Mouse (Mus musculus): ENCODE measurements around the gene Bcl6.
A peak's percentile ranks its signal among the peaks of the same experiment; 100 is the strongest.

Bcl6 gene

DNA sequence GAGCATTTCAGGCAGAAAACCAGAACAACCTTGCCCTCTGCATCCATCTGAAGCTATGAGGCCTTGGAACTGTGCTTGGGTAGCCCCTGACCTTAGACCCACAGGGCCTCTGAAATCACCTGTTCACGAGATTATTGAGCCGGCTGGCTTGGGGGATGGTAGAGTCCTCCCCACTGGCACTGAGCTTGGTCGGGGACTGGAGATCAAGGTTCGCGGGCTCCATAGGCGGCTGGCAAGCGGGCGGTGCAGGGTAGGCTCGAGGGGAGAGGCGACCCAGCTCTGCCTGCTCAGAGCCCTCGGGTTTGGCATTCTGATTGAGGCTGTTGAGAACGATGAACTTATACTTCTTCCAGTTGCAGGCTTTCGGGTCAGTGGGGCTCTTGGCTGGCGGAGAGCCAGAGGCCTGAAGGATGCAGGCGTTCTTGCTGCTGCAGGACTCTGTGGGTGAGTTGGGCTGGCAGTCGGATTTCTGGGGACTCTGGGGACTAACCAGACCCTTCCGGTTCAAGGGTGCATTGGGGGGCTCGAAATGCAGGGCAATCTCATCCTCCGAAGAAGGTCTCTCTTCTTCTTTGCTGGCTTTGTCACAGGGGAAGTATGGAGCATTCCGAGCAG is 16.4 kb downstream of the Bcl6 start:
- no peak for DNase-seq

DNA sequence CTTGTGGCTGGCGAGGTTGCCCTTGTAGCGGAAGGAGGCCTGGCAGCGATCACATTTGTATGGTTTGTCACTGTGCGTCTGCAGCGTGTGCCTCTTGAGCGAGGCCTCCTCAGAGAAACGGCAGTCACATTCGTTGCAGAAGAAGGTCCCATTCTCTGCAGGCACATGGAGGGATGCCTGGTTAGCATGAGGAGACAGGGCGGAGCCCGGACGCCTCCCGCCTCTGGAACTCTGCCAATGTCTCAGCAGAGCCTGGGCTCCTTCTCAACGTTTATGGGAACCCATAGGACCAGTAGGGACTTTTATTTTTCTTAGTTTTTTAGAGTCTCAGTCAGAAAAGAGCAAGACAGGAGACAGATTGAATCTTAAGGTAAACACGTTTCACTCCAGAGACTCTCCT is 18.7 kb downstream of the Bcl6 start:
- DNase-seq: no peak

DNA sequence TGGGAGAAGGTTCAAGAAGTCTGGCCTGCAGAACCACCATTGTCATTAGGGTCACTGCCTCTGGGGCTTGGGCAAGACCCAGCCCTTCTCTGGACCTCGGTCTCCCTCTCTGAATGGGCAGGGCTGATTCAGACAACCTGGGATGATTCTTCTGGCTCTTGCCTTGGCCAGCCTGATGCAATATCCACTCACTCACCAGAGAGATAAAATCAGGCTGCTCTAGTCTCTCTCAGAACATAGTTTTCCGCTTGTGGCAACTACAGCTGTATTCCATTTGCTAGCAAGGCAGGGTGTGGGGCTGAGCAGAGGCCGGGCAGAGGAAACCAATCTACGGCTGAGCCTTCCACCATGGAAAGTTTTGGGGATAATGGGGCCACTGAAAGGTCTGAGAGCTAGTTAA is 19.8 kb downstream of the Bcl6 start:
- DNase-seq: no peak

DNA sequence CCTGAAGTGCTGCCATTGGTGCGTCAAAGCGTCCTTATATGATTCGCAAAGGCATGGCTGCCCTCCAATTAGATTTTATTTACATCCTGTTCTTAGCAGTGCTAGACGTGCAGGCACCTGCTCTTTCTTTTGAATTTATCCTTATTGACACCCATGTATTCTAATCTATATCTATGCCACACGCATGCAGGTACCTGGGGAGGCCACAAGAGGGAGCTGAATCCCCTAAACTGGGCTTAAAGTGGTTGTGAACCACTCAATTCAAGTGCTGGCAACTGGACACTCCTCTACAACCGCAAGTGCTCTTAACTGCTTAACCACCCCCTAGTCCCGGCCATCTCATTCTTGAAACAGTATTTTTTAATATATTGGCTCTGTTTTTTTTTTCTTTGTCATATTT is 21.4 kb downstream of the Bcl6 start:
- peak; percentile 75 for DNase-seq

DNA sequence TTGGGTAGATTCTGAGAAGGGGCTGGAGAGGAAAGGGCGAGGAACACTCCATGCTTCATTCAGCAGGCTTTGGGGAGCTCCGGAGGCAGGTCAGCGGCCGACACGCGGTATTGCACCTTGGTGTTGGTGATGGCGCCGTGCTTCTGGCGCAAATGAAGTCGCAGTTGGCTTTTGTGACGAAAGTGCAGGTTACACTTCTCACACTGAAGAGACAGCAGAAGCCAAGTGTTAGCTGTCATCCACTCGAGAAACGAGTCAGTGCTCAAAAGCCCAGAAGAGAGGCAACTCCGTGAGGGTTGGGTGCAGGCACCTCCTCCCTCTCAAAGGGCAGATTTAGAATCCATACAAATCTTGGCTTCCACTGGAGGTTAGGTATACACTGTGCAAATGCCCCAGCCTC is 22.6 kb downstream of the Bcl6 start:
- DNase-seq: no peak

DNA sequence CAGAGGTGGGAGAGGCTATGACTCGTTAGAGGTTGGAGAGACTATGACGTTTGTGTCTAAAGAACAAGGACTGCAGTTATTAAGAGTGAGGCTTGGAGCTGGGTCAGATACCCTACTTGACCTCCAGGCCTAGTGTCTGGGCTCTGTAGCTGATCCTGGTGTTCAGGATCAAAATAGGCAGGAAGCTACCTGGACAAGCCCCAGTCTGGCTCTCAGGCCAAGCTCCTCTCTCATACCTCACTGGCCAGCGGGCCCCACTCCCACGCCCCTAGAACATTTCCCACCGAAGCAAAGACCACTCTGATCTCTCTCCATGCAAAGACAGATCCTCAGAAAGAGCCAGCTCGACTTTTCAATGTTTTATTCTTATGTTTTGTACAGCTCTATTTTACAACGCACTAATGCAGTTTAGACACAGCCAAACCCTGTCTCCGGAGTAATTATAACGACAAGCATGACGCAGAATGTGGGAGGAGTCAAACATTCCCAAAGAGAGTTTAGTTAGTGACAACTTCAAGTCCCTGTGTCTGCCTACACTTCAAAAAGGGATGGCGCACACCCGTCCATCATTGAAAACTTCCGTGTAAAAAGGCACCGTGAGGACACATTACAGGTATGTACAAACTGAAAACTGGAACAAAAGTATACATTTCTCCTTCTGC is 23.8 kb downstream of the Bcl6 start:
- DNase-seq: no peak

DNA sequence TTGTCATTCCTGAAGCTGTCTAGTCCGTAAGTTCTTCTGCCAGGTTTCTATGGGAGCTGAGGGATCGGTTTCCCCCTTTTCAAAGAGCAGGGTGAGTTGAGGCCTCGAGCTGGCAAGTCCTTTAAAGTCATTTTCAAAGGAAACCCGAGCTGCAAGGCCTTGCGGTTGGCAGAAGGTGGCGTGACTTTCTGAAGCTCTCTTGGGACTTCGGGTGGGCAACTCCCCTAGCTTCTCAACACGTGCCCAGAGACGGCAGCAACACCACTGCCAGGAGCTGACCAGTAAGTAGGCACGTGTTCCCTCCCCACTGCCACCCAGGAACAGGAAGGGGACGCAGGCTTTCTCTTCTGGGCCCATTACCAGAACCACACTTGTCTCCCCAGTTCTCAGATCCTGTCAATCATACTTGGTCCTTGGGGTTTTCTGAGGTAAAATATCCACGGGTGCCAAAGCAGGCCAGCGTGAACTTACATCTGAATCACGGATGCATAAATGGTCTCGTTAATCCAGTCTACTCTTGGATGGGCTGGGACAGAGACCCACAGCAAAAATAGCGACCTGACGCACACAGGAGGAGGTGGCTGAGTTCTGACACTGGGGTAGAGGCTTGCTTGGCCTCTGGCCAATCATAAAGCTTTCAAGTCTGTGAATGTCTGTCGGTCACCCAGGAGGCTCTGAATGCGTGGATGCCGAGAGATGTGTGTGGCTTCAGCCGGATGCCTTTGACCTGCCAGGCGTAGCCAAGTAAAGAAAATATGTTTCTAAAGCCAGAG is 24.6 kb downstream of the Bcl6 start:
- no peak for DNase-seq

DNA sequence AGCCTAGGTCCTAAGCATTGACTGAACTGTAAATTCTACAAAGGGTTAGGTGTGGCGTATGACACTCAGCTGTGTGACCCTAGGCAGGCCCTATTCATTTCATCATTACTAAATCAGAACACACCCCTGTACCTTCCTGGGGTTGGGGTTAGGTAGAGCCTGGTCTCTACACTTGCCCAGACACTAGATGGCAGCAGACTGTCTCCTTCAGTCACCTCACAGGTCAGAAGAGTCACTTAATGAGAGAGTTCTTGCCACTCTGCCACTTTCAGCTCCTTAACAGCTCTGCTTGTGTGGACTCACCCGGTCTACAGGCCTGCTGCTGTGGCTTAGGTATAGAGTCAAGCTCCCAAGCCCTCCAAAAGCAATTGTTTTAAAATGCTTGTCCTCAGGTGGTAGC is 26.3 kb downstream of the Bcl6 start:
- peak; percentile 80 for DNase-seq

DNA sequence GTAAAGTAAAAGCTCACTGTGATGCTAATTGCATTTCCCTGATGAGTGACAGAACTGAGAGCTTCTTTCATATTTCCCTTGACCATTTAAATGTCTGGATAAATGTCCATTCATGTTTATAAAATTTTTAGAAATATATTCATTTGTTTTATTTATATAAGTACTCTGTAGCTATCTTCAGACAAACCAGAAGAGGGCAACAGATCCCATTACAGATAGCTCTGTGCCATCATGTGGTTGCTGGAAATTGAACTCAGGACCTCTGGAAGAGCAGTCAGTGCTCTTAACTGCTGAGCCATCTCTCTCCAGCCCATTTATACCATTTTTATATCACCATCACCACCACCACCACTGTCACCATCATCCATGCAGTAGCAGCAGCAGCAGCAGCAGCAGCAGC is 29.7 kb downstream of the Bcl6 start:
- DNase-seq: no peak

DNA sequence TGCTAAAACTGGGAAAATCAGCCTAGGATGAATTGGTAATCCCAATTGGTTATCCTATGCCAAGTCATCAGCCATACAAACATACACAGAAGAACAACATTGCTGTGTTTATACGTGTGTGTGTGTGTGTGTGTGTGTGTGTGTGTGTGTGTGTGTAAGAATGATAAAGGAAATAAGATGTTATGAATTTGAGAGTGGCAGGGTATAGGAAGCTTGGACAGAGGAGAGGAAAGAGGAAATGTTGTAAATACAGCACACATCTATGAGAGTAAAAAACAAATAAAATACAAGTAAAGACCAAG is 34.7 kb downstream of the Bcl6 start:
- DNase-seq: no peak

DNA sequence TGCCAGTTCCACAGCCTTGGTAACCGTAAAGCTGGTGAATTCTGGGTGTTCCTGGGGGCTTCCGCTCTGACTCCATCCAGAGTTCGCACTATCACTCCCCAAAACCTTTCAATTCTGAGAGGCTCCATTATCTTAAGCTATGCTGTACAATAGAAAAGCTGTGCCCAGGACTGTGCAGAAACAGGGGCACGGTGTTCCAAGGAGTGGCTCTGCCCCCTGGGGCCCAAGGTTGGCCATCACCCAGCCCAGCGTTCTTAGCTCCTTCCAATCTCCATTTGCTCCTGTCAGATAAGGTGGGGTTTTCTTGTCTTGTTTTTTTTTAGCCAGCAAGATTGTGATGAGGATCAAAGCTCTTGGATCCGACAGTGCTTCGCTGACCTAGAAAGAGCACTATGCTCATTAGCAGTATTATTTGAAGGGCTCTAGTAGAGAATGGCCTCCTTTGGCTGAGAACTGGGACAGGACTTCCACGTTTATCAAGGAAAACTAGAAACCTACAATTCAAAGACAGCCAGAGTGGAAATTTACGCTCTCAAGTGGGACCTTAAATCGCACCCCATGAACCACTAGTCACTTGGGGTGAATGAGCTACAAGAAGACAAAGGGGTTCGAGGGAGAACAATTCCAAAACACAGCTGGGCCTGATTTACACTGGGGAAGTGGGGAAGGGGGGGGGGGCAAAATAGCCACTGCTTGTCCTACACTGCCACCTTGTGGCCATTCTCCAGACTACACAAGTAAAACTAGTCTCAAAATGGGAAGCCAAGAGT is 35.3 kb downstream of the Bcl6 start:
- peak; percentile 81 for DNase-seq

DNA sequence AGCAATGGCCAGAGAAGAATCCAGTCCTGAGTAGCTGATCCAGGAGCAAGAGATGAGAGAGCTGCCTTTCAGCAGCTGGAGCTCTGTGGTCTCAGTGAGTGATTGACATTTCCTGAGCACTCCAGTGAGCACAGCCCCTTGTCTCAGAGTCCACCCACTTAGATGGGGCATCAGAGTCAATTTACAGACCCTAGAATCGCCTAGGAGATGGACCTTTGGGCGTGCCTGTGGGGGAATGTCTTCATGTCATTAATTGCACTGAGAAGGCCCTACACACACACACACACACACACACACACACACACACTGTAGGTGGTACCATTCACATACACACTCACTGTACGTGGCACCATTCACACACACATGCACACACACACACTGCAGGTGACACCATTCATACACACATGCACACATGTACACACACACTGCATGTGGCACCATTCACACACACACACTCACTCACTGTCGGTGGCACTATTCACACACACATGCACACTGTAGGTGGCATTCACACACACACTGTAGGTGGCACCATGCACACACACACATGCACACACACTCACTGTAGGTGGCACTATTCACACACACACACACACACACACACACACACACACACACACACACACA is 36.4 kb downstream of the Bcl6 start:
- no peak for DNase-seq

DNA sequence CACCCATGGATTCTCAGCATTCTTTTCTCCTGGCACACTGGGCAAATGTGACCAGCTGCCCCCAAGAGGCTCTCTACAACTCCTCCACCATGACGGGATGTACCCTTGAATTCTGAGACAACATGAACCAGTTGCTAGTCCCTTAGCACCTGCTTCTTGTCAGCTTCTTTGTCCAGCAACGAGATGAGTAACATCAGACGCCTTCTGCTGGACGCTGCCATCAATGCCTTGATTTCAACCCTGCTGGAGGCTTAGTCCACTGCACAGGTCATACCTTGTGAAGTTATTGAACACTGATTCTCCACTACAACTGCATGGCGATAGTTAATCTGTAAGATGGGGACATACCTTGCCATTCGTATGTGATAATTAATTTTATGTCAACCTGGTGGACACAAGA is 41.0 kb downstream of the Bcl6 start:
- no peak for DNase-seq

DNA sequence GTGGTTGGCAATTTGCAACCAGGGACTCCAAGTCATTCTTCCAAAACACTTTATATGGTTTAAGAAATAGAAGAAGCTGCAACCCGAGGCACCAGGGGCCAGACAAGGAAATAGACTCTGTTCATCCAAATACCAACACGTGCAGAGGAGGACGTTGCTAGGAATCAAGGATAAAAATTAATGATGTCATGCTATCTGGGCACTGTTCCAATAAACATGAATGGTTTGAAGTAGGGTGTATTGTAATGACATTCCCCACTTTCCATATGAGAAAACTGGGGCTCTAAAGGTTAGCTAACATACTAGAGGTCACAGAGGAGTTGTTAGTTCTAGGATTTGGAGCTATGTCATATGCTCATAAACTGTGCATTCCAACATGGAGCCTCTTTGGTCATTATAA is 43.9 kb downstream of the Bcl6 start:
- no peak for DNase-seq

DNA sequence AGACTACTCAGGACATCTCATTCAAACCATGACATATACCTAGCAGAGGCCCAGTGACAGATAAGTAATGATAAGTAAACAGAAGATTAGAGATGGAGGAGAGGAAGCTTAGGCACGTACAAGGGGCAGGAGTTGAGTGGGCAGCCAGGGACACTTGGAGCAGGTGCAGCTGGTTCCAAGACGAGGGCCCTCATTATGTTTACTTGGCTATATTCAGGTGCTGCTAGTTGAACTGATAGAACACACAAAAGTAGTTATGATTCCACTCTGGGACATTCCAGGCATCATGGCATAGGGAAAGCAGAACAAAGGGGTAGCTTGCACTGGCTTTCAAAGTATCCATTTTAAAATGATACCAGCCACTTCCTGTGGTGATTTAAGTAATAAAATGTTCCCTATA is 54.3 kb downstream of the Bcl6 start:
- DNase-seq: no peak

DNA sequence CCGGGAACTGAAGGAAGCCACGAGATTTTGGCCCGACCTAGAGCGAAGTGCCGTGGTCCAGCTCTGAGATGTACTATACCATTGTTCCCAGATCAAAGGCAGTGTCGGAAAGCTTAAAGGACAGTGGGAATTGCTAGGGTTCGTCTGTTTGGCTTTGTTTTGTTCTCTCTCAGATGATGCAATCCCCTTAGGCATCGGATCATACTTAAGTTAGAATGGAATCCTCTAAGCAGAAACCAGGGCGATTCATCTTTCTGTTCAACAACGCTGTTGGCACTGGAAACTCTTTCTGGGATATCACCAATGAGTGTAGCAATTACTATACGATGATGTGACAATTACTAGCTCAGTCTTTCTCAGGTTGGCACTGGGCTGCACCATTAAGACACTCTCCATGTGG is 56.4 kb downstream of the Bcl6 start, which contains the start of gene Rtp2:
Rtp2 (minus strand) TSS at position 101 of the 400 bp plus-strand sequence.
- DNase-seq: no peak

DNA sequence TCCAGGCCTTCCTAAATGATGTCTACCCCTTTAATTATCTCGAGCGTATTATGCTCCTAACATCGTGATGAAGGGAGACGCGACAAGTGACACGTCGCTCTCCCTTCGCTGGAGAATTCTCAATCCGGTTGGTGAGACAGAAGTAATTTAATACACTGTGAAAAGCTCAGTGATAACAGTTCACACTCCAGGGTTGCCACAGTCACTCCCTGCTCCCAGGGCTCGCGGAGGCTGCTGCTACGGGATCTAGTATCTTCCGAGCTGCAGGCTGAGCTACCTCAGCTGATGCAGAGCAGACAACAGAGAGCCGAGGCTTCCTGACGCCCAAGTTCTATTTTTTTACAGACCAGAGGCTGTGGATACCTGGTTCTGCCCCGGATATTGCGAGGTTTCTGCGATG is 57.4 kb downstream of the Bcl6 start:
- DNase-seq: no peak

DNA sequence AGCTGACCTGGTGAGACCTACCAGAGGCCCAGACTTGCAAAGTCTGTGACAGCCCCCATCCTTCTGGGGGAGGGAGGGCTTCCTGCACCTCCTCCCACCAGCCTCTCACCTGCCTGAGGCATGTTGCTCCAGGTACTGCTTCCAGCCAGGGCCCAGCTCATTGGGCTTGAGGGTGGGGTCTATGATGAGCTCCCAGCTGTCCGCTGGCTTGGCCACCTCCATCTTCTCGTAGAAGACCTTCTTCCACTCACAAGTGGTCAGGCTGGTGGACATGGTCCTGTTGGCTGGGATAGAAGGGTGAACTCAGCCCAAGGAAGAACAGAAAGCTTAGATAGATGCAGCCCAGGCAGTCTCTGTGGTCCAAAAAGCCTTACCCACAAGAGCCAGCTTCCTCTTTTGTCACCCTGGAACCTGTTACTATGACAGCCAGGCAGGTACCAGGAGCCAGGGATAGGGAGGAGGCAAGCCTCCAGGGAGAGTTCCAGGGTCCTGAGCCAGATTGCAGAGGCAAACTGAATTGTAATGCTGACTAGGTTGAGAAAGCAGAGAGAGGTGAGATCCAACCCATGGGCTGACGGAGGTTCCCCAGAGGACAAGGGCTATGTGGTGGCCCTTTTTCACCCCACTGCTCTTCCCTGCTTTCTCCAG is 58.1 kb downstream of the Bcl6 start:
- no peak for DNase-seq

DNA sequence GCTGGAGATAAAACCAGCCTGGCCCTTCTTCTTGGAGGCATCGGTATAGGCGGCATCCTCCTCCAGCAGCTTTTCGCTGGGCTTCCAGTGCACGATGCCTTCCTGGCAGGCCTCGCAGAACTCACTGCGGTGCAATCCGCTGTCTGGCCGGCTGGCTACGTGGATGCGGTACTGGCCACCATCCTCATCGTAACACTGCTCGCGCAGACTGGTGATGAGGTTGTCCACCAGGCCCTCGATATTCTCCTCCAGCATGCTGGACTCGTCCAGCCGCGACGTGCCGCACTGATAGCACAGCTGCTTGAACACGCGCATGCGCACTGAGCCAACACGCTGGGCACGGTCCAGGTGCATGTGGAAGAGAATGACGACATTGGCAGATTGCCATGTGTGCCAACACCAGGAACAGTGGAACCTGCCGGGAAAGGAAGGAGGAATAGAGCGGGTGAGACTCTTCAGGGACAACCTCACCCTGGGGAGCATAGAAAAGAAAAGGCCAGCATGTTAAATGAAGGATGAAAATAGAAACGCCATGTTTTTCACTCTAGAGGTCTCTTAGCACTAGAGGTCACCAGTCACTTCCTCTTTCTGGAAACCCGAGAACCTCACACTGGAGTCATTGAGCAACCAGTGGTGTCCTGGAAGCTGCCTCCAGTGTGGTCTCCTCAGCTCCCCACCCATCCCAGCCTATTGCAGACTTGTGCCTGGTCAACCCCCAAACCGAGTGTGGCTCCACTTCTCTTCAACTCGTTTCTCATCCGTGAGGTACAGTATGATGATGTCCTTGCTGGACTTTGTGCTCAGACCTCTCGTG is 61.1 kb downstream of the Bcl6 start:
- DNase-seq: peak; percentile 40

DNA sequence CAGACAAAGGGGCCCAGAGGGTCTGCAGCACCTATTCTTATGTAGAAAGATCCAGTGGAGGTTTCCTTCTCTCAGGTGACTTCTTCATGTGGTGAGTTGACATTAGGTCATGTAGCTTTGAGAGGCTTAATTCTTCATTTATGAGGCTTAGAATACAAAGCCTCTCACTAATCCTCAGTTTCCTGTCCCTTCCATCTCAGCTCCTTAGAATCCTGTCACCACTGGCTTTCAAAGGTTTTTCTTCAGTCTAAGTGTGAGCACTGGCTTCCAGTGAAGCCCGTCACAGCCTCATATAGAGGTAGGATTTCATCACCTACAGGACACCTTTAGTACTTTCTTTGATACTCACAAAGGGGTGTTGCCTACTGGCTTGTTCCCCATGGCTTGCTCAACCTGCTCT is 65.7 kb downstream of the Bcl6 start:
- no peak for DNase-seq

DNA sequence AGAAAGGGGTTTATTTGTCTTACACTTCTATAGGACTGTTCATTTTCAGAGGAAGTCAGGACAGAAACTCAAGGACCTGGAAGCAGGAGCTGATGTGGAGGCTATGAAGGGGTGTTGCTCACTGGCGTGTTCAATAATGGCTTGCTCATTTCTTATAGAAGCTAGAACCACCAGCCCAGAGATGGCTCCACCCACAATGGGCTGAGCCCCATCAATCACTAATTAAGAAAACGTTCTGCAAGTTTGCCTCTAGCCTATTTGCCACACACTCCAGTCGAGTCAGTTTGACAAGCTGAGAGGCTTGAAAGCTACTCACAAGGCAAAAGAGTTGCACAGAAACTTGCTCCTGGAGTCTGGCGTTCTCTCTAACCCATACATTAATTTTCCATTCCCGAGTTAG is 67.0 kb downstream of the Bcl6 start:
- no peak for DNase-seq

DNA sequence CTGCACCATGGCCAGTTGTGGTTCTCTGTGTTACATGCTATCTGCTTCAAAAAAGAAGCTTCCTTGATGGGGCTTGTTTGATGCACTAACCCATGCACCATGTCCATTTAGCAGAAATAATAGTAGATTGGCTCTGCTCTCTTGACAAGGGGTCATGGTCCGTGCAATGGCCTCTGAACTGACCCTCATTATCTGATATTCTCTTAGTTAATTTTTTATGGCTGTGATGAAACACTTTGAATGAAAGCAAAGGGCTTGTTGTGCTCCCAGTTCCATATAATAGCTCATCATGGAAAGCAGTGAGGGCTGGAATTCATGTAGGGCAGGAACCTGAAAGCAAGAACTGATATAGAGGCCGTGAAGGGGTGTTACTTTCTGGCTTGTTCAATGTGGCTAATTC is 69.2 kb downstream of the Bcl6 start:
- DNase-seq: no peak
